Mouse (Mus musculus): ENCODE results near the gene Cox7a1.

DNA sequence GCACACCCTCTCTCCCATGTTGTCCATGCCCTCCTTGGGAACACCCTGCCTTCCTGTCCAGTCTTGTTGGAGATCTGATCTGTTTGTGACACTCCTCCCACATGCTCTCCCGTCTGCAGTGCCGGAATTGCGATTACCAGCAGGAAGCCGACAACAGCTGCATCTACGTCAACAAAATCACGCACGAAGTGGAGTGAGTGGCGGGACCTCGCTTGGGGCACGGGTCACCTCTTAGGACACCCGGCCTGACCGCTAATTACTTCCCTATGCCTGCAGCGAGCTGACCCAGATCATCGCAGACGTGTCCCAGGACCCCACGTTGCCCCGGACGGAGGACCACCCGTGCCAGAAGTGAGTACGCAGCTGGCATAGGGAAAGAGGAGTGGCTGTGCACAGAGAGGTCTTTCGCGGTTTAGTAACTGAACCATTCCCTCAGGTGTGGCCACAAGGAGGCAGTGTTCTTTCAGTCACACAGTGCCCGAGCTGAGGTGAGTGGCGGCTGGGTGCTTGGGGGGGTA lies 48.7 kb downstream of the Cox7a1 start:
- TF ChIP-seq CTCF (conservative IDR thresholded peaks at IDR 0.05; ENCODE audit: insufficient read depth, insufficient read length, low read depth, low read length), result peak; percentile 63
- TF ChIP-seq POLR2A (IDR thresholded peaks at IDR 0.05; ENCODE audit: low read depth, low read length), result no peak

All from kidney, adult 2 months (tissue).